Mouse (Mus musculus): ENCODE results near the gene Snrnp25. TPM values are rescaled to one million over a fixed set of nuclear protein-coding genes. Genes with fewer than 3 reads are reported as not detected.

Gene Snrnp25
- polyA plus RNA-seq, 1 experiment from 2014 or later = 50.5 TPM

DNA sequence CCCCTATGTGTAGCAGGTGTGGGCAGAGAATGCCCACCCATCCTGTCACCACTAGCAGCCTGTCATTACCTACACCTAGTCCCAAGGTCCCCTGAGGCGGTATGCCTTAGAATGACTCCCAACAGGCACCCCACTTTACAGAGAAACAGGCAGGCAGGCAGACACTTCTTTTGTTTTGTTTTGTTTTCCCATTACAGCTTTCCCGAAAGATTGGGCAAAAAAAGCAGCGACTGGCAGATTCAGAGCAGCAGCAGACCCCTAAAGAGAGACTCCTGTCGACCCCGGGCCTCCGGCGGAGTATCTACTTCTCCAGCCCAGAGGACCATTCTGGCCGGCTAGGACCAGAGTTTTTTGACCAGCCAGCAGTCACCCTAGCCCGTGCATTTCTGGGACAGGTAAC lies 22.3 kb downstream of the Snrnp25 start:
- no peak for ATAC-seq (ENCODE audit: low FRiP score, low TSS enrichment)

GRCm38 (mm10) chr11:32228292-32228845 lies 23.2 kb downstream of the Snrnp25 start:
- Histone ChIP-seq H3K27me3 (ENCODE audit: control insufficient read depth, insufficient read depth, low read length) (no peaks in the 10 kb centered on the region), H3K4me2 (replicated peaks; ENCODE audit: low read depth) (no peak overlapping the region), H3K36me3 (ENCODE audit: control insufficient read depth, insufficient read depth, low read length) (peaks cover 8% of the 10 kb centered on the region), H3K4me3 (ENCODE audit: low read depth, low read length) (no peak overlapping the region), H3K4me1 (replicated peaks; ENCODE audit: control insufficient read depth, insufficient read depth) (peaks cover 18% of the 10 kb centered on the region), H3K27ac (replicated peaks) (no peak overlapping the region), H3K9ac (ENCODE audit: low read length) (no peak overlapping the region), H3K9me3 (ENCODE audit: control insufficient read depth, low read length) (no peaks in the 10 kb centered on the region)
- 92% methylated on average over 3 of the region's 3 CpGs for WGBS
- ATAC-seq (ENCODE audit: low FRiP score, low TSS enrichment) = no peak
- TF ChIP-seq CTCF (IDR thresholded peaks at IDR 0.05; ENCODE audit: low read depth) = no peak
- no peak for TF ChIP-seq EP300 (optimal IDR thresholded peaks at IDR 0.05)
- no peak for DNase-seq (ENCODE audit: low spot score)

More for the DNA sequence above, 22.3 kb downstream of the Snrnp25 start:
- Histone ChIP-seq H3K27ac (replicated peaks) (no peak overlapping the region), H3K9ac (ENCODE audit: low read length) (no peak overlapping the region), H3K4me2 (replicated peaks; ENCODE audit: low read depth) (no peak overlapping the region), H3K9me3 (ENCODE audit: control insufficient read depth, low read length) (no peaks in the 10 kb centered on the region), H3K36me3 (ENCODE audit: control insufficient read depth, insufficient read depth, low read length) (peaks cover 7% of the 10 kb centered on the region), H3K27me3 (ENCODE audit: control insufficient read depth, insufficient read depth, low read length) (no peaks in the 10 kb centered on the region), H3K4me3 (ENCODE audit: low read depth, low read length) (no peak overlapping the region), H3K4me1 (replicated peaks; ENCODE audit: control insufficient read depth, insufficient read depth) (peaks cover 22% of the 10 kb centered on the region)
- WGBS = 83% methylated on average over 9 of the region's 9 CpGs
- TF ChIP-seq EP300 (optimal IDR thresholded peaks at IDR 0.05) (no peak), CTCF (IDR thresholded peaks at IDR 0.05; ENCODE audit: low read depth) (no peak)
- DNase-seq (ENCODE audit: low spot score) = no peak

DNA sequence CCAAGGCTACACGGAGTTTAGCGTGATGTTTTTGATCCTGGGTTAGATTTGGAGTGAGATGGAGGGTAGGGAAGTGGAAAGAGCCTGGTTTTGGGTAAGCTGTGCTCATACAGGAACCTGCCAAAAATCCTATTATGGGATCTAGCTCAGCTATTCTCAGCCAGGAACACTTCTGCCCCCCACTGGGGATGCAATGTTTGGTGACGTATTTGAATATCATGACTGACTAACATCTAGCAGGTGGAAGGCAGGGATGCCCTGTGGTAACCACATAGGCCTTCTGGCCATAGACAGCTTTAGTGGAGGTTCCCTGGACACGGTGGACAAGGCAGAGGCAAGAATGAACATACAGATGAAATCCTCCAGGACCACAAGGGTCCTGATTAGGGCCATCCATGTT lies 25.0 kb downstream of the Snrnp25 start:
- no peak for TF ChIP-seq CTCF (IDR thresholded peaks at IDR 0.05; ENCODE audit: low read depth)
- TF ChIP-seq EP300 (optimal IDR thresholded peaks at IDR 0.05) = no peak
- peaks cover 15% of the 10 kb centered on the region for H3K36me3 ChIP-seq (ENCODE audit: control insufficient read depth, insufficient read depth, low read length)
- no peak overlapping the region for H3K4me3 ChIP-seq (ENCODE audit: low read depth, low read length)
- no peak overlapping the region for H3K27ac ChIP-seq (replicated peaks)
- H3K27me3 ChIP-seq (ENCODE audit: control insufficient read depth, insufficient read depth, low read length) = no peaks in the 10 kb centered on the region
- H3K9ac ChIP-seq (ENCODE audit: low read length) = no peak overlapping the region
- DNase-seq (ENCODE audit: low spot score) (no peak), ATAC-seq (ENCODE audit: low FRiP score, low TSS enrichment) (no peak)
- H3K4me1 ChIP-seq (replicated peaks; ENCODE audit: control insufficient read depth, insufficient read depth) = peaks cover 8% of the 10 kb centered on the region
- WGBS = 73% methylated on average over 4 of the region's 4 CpGs
- H3K4me2 ChIP-seq (replicated peaks; ENCODE audit: low read depth) = no peak overlapping the region
- H3K9me3 ChIP-seq (ENCODE audit: control insufficient read depth, low read length) = no peaks in the 10 kb centered on the region

DNA sequence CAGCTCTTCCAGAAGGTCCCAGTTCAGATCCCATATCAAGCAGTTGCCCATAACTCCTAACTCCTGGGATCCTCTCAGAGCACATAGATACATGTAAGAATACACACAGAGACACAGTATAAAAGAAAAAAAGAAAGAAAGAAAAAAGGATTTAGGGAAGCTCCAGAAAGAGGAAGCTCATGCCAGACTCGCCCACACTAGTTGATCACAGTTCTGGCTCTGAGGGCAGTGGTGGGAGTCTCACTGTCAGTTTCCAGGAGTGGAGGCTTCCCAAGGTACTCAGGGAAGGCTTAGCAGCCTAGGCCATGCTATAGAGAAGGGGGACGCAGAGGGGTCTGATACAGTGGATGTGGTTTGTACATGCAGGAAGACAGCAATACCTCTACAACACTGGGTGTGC lies 25.9 kb downstream of the Snrnp25 start:
- no peak overlapping the region for H3K27ac ChIP-seq (replicated peaks)
- no peaks in the 10 kb centered on the region for H3K27me3 ChIP-seq (ENCODE audit: control insufficient read depth, insufficient read depth, low read length)
- H3K4me3 ChIP-seq (ENCODE audit: low read depth, low read length) = no peak overlapping the region
- H3K9me3 ChIP-seq (ENCODE audit: control insufficient read depth, low read length) = no peaks in the 10 kb centered on the region
- 92% methylated on average over 2 of the region's 2 CpGs for WGBS
- TF ChIP-seq EP300 (optimal IDR thresholded peaks at IDR 0.05) = no peak
- no peak for ATAC-seq (ENCODE audit: low FRiP score, low TSS enrichment)
- peaks cover 15% of the 10 kb centered on the region for H3K36me3 ChIP-seq (ENCODE audit: control insufficient read depth, insufficient read depth, low read length)
- no peak for DNase-seq (ENCODE audit: low spot score)
- H3K9ac ChIP-seq (ENCODE audit: low read length) = no peak overlapping the region
- peaks cover 8% of the 10 kb centered on the region for H3K4me1 ChIP-seq (replicated peaks; ENCODE audit: control insufficient read depth, insufficient read depth)
- no peak overlapping the region for H3K4me2 ChIP-seq (replicated peaks; ENCODE audit: low read depth)

- Histone ChIP-seq H3K9ac (ENCODE audit: low read length) (no peak overlapping the region), H3K4me1 (replicated peaks; ENCODE audit: control insufficient read depth, insufficient read depth) (peaks cover 4% of the 10 kb centered on the region; the same call in 1 of the 2 replicates), H3K36me3 (ENCODE audit: control insufficient read depth, insufficient read depth, low read length) (peaks cover 15% of the 10 kb centered on the region), H3K9me3 (ENCODE audit: control insufficient read depth, low read length) (no peaks in the 10 kb centered on the region), H3K27ac (replicated peaks) (no peak overlapping the region), H3K27me3 (ENCODE audit: control insufficient read depth, insufficient read depth, low read length) (no peaks in the 10 kb centered on the region), H3K4me3 (ENCODE audit: low read depth, low read length) (no peak overlapping the region), H3K4me2 (replicated peaks; ENCODE audit: low read depth) (no peak overlapping the region)
- TF ChIP-seq EP300 (optimal IDR thresholded peaks at IDR 0.05) (no peak), CTCF (IDR thresholded peaks at IDR 0.05; ENCODE audit: low read depth) (no peak)
- ATAC-seq (ENCODE audit: low FRiP score, low TSS enrichment) (0 out of 2 replicates have a peak, but pooled peaks have one; percentile 21), DNase-seq (ENCODE audit: low spot score) (no peak)
- 64% methylated on average over 10 of the region's 10 CpGs for WGBS
Measured at GRCm38 (mm10) chr11:32232848-32233247, 27.6 kb downstream of the Snrnp25 start.

DNA sequence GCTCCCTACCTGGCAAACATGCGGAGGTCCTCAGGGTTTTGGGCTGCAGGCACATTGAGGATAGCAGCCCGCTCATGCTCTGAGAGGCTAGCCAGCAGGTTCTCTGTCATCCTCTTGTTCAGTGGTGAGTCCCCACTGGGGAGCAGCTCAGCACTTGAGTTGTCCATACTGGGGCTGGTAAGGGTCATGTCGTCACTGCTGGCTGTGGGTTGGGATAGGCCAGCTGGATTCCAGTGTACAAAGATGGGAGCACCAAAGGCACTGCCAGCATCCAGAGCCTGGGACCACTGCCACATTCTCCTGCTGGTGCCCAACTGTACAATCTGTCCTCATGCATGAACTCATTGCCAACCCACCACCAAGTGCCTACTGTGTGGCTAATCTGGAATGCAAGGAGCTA lies 28.7 kb downstream of the Snrnp25 start:
- H3K27me3 ChIP-seq (ENCODE audit: control insufficient read depth, insufficient read depth, low read length) = no peaks in the 10 kb centered on the region
- H3K4me3 ChIP-seq (ENCODE audit: low read depth, low read length) = no peak overlapping the region
- H3K9ac ChIP-seq (ENCODE audit: low read length) = no peak overlapping the region
- DNase-seq (ENCODE audit: low spot score) = no peak
- no peaks in the 10 kb centered on the region for H3K9me3 ChIP-seq (ENCODE audit: control insufficient read depth, low read length)
- peaks cover 4% of the 10 kb centered on the region; the same call in 1 of the 2 replicates for H3K4me1 ChIP-seq (replicated peaks; ENCODE audit: control insufficient read depth, insufficient read depth)
- H3K36me3 ChIP-seq (ENCODE audit: control insufficient read depth, insufficient read depth, low read length) = peaks cover 17% of the 10 kb centered on the region; the same call in 1 of the 2 replicates
- TF ChIP-seq EP300 (optimal IDR thresholded peaks at IDR 0.05) (no peak), CTCF (IDR thresholded peaks at IDR 0.05; ENCODE audit: low read depth) (no peak)
- H3K27ac ChIP-seq (replicated peaks) = no peak overlapping the region
- 95% methylated on average over 3 of the region's 3 CpGs for WGBS
- ATAC-seq (ENCODE audit: low FRiP score, low TSS enrichment) = no peak
- no peak overlapping the region for H3K4me2 ChIP-seq (replicated peaks; ENCODE audit: low read depth)
